Mouse (Mus musculus) olfactory bulb, adult 2 months (tissue): ENCODE measurements at regions not wholly inside any gene's neighbourhood (a gene's known extent, or its start where the extent isn't known, plus 50 kb on each side); places are given as distances from the start of the nearest gene placed in this dataset.

Experiments
- CTCF ChIP-seq: fragments of 200-500 bp; IDR thresholded peaks from 2 replicates; pipeline ENCODE4 v1.5.1; 2012; ENCODE audit warnings: low read depth, mild to moderate bottlenecking, low read length, moderate library complexity; ENCODE audit not compliant: insufficient read depth
- POLR2A ChIP-seq: fragments of 200-500 bp; IDR thresholded peaks from 2 replicates; pipeline ENCODE4 v1.6.1; 2012; ENCODE audit warnings: mild to moderate bottlenecking, low read depth, low read length, moderate library complexity; ENCODE audit not compliant: insufficient read depth

- TF ChIP-seq POLR2A (no peak), CTCF (no peak)
Observed at GRCm38 (mm10) chr1:184519551-184519950, 212.9 kb downstream of the Hlx start.
